Mouse (Mus musculus) CD8-positive naive resting alpha-beta T cell, adult 2 months (primary cell): ENCODE measurements around the gene Skil.
"Not testable (repeated sequence)": the region's sequence is repeated elsewhere in the genome, so short reads cannot be mapped to it uniquely, and the experiment has no call there.

Experiments
- DNase-seq, 2 experiments: peaks; one replicate each; pipeline ENCODE4 v3.0.0; 2022; ENCODE audit warnings: low read depth in 2 of 2, low spot score in 2 of 2

Gene Skil

DNA sequence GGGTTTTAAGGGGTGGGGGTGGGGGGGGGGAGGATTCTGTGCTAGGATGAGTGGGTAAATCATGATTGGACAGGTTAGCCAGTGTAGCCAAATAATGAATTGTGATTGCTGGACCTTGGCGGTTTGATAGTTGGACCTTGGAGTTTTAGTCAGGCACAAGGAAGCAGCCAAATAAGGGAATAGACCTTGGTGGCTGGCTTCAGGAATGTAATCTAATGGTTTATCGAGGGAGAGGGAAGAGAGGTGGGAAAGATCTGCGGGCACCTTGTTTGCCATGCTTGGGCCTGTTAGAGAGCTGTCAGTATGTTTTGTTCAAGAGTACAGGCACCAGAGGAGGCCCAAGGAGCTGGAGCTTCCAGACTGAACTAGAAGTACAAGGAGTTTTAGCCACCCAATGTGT is 32.0 kb downstream of the Skil start:
- no peak for DNase-seq

DNA sequence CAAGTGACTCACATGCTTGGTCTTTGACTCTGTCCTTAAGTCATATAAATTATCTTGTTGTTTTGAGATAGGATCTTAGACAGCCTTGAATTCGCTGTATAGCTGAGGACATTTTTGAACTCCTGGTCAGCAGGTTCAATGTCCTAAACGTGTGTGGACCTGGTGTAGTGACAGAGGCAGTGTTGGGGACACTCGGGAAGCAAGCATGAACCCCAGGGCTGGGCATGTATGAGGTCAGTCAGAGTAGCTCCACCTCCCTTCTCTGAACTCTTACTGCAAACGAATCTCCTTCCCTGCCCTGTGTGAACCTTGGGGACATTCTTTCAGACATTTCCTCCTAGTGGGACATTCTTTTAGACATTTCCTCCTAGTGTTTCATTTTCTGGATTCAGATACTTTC is 34.9 kb downstream of the Skil start:
- DNase-seq = no peak

DNA sequence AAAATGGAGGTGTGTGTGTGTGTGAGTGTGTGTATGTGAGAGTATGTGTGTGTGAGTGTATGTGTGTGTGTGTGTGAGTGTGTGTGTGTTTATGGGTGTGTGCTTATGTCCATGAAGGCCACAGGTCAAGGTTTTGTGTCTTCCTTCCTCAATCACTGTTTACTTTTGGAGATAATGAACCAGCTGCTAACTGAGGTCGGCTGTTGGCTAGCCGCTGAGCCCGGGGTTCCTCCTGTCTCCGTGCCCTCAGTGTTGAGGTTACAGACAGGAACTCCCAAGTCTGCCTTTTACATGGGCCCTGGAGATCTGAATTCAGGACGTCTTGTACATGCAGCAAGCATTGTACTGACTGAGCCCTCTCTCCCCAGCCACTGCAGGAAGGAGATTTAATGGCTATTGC is 38.8 kb downstream of the Skil start:
- DNase-seq = no peak

DNA sequence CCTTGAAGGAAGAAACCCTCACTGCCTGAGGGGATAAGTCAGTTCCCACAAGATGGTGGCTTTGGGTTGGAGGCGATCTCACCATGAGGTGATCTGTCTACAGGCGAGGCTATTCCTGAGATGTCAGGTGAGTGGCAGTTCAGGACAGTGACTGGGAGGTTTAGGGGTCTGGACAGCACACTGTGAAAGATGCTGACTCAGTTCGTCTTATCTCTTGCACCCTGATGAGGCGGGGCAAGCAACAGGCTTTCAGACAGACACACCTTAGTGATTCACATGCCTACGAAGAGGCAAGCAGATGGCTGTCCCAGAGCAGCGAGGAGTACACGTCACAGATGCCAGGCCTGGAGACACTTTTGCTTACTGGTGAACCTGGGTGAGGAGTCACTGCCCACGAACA is 39.4 kb downstream of the Skil start:
- DNase-seq = no peak

DNA sequence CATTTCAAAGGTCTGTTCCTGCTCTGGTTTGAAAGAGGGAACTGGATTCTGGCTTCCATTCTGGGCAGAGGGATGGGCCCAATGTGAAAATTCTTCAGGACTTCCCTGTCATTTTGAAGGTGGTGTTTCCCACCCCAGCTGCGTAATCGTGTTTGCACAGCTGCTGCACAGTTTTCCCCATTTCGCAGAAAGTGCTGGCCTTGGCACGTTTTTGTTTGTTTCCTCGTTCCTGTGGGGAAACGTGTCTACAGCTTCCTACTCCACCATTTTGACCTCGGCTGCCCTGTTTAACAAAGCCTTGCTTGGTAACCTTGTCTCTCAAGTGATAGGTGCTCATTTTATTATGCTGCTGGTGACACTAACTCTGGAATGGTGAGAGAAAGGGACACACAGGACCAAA is 39.8 kb downstream of the Skil start:
- no peak for DNase-seq

DNA sequence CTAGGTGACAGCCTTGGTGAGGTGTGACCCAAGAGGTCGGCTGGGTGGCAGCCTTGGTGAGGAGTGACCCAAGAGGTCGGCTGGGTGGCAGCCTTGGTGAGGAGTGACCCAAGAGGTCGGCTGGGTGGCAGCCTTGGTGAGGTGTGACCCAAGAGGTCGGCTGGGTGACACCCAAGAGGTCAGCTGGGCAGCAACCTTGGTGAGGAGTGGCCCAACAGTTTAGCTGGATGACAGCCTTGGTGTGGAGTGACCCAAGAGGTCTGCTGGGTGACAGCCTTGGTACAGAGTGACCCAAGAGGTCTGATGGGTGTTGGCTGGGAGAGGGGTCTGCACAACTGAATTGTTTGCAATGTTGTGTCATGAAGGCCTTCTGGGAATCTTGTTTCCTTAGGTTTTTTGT is 41.7 kb downstream of the Skil start:
- not testable (repeated sequence) for DNase-seq

DNA sequence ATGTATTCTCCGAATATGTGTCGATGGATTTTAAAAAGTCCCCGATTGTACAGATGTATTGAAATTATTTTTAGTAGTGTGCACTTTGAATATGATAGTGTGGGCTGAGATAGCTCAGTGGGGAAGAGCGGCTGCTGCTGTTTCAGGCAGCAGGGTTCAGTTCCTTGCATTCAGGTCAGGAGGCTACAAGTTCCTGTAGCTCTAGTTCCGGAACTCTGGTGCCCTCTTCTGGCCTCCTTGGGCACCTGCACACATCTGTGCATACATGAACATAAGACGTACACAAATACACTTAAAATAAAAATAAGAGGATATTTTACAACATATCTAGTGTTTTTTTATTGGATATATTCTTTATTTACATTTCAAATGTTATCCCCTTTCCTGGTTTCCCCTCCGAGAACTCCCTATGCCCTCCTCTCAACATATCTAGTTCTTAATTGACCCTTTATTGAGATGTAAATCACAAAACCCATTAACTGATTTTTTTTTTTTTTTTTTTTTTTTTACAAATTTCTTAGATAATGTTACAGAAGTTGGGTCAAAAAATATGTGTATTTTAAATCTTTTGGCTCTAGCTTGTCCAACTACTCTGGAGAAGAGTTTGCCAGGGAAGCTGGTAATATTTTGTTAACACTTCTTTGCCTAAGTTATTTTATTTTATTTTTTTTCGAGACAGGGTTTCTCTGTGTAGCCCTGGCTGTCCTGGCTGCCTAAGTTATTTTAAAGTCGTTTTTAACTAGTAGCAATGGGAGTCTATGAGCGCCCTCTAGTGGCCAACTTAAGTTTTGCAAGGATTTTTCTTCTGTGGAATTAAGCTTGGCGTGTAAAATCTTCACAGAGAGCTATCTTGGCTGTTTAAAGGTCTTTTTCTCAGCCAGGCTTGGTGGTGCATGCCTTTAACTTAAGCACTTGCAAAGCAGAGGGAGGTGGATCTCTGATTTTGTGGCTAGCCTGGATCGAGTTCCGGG is 43.9 kb downstream of the Skil start:
- peak; percentile 73 to 75 for DNase-seq

DNA sequence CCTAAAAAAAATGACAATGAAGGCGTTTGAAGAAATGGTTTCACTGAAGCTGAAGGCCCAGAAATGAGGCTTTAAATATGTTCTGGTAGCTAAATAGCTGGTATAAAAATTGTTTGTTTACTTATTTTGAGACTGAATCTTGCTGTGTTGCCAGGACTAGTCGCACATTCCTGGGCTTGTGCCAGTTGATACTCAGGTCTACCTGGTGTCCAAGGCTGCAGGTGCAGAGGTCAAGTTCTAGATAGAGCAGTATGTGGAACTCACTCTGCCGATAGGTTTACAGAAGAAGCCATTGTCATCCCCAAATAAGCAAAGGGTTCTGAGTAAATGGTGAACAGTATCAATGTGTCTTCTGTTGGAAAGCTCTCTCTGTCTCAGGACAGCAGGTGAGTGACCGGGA is 46.8 kb downstream of the Skil start:
- no peak for DNase-seq

DNA sequence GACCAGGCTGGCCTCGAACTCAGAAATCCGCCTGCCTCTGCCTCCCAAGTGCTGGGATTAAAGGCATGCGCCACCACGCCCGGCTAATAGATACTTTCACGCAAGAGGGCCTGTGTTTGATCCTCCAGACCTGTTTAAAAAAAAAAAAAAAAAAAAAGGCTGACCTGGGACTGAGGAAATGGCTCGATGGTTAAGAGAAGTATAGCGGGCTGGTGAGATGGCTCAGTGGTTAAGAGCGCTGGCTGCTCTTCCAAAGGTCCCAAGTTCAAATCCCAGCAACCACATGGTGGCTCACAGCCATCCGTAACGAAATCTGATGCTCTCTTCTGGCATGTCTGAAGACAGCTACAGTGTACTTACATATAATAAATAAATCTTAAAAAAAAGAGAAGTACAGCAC is 50.4 kb downstream of the Skil start:
- not testable (repeated sequence) for DNase-seq

DNA sequence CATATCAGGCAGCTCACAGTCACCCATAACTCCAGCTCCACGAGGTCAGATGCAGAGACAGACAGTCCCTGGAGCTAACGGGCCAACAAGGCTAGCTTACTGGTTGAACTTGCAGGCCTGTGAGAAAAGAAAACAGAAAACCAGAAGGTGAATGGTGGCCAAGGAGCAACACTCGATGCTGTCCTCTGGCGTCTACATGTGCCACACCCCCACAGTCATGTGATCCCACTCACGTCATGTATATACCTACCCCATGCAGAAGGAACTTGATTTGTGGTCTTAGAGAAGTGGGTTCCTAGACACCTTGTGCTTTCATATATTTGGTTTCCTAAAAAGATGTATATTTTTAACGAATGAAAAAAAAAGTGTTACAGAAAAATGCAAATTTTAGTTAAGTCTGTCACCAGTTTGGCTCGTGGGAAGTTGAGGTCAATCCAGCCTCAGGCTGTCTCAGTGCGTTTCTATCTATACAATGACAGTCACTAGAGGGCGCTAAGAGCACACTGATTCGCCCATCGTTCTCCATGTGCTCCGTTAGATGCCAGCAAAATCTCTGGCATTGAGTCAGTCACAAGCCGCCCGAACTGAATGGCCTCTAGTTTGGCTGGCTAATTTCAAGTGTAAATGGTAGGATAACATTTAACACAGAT is 50.9 kb downstream of the Skil start:
- peak; percentile 28 to 45 for DNase-seq

DNA sequence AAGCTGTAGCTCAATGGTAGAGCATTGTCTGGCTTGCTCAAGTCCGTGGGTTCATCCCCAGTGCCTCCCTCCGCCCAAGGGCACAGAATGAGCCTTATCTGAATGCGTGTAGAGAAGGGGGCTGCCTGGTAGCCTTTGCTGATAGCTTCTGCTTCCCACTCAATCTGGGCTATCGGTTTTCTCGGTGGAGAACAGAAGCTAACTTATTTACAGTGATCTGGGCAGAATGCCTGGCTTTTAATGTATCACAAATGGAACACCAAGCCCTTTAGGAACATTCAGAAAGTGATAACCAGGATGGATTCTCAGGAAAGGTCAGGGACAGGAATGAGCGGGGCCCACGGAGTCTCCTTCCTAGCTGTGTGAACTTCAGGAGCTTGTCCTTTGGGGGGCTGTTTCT is 53.7 kb downstream of the Skil start:
- DNase-seq = no peak

DNA sequence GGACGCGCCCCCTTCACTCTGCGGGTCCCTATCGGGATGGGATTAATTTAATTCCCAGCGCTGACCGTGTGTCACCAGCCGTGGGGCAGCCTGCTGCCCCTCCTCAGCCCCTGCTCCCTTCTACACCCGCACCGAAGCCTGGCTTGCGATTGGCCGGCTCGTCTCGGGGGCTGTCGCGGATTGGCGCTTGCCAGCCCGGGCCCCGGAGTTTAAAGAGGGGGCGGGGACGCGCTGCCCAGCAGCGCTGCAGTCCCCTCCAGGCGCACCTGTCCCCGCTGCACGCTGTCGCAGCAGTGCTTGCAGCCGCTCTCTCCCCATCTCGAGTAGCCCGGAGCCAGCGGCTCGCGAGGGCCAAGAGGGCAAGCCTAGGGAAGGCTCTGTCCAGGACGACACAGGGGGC is 54.8 kb downstream of the Skil start, which contains the start of gene Cldn11:
Gene Cldn11 (plus strand): TSS at position 215 of the 400 bp plus-strand sequence.
- no peak for DNase-seq

DNA sequence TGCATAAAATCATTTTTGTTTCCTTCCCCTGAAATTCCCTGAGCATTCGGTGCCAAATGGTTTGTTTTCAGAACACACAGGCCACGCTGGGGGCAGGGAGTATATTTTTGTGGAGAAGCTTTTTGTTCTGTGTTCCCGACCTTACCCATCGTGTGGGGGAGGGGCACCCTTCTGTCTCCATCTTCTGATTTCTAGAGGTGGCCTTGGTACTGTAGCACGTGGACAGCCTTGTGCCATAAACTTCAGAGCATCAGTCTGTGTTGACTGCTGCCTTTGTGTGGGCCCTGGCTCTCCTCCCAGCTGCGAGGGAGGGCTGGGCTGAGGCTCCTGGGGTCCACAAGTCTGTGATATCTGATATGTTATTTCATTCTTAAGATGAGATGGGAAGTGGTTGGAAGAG is 57.2 kb downstream of the Skil start:
- DNase-seq = no peak

DNA sequence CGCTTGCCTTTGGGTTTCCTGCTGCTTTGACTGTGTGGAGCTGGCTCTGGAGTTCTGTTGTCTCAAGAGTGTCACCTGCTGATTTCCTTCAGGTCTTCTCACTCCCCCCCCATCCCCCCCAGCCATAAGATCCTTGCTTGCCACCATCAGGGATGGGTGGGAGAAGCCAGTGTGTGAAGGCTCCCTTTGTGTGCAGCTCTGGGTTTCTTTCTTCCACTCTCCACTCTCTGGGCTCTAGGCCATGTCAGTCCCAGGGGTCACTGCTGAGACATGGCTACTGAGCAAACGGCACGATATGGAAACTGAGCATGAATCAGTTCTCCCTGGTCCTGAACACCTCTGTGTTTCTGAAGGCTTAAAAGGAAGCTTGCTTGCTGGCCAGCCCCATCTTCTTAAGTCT is 61.3 kb downstream of the Skil start:
- DNase-seq = no peak

DNA sequence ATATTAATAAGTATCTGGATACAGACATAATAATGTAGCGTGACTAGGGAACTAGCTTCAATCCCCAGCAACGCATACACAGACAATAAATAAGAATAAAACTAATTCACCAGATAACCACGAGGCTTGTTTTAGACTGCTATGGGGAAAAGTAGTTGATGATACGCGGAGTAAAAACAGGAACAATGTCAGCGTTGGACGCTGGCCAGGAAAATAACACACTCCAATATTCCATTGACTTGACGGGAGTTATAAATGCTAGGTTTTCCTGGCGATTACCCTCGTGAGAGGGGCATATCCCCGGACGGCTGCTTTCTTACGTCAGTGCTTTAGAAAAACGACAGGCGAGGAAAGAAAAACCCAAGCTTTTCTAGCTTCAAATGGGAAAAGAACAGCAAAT is 62.9 kb downstream of the Skil start:
- DNase-seq = no peak

DNA sequence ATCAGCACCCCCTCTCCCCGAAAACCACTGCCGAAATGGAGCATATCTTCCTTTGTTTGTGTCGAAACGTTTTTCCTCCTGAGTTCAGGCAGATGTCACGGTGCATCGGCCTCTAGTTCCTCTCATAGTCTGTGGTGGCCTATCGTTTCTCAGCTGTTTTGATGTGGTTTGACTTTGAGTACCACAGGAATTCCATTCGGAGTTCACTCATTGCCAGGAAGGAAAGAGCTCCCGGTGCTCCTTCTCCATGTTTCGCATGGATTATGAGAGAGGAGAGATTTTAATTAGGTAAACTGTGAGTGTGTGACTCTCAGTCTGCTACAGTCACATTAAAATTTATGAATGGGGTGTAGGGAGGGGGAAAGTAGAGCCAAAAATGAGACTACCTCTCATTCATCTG is 65.2 kb downstream of the Skil start:
- DNase-seq = no peak

DNA sequence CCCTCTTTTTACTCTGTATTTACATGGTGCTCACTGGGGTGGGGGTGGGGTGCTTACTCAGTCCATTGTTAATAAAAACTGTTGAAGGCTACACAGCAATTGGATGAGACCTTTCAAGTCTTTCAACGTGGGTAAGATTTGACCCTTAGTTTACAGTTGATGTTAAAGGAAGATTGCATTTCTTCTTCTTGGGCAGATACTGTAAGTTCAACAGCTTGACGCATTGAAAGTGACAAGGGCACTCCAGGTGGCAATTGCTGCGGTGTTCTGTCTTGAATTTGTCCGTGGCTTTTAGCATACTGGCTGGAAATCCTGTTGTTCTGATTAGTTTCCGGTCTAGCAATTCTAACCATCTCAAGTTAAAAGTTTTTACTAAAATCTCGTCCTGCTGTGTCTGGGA is 66.5 kb downstream of the Skil start:
- DNase-seq = no peak

DNA sequence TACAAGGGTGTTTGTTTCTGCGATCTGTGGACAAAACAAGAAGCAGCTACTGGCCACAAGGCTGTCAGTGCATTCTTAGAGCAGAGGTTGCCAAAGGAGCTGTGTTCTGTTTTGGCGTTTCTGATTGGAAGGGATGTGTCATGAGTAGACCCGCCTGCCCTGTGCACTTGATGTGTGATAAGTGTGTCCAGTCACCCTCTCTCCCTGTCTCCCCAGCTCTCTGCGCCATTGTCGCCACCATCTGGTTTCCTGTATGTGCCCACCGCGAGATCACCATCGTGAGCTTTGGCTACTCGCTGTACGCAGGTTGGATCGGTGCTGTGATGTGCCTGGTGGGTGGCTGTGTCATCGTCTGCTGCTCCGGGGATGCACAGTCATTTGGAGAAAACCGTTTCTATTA is 68.0 kb downstream of the Skil start:
- no peak for DNase-seq

DNA sequence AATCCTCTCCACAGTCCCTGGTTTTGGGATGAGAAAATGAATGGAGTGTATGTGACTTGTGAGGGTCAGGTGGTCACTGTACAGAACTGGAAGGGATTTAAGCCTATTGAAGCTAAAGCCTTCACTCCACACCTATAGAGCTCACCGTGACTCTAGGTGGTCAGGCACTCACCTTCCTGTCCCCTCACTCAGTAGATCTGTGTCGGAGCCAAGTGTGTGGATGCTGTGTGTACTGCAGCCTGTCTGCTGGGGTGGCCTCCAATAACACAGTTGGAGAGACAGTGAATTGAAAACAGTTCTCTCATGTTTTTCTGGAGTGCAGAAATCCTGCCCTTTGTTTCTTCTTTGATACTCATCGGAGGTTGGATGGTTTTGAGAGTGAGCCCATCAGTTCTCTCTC is 70.9 kb downstream of the Skil start:
- no peak for DNase-seq

DNA sequence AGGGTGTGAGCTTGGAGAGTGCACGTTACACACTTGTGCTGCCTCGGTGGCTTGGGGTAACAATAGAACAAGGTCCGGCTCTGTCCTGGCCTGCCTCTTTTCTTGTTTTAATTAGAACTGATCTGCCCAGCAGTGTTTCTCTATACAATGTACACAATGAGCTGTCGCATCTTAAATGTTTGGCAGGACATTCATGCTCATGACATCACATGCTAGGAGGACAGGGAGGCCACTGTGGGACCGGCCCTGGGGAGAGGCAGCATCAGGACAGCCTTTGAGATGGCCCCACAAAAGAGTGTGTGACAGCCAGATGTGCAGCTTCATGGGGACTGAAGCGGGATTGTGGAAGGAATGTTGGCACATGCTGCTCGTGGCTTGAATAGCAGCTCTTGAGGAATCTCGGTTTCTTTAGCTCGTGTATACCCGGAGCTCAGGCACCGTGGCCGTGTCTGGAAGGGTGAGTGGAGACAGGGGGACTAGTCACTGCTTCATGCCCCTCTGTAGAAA is 71.6 kb downstream of the Skil start:
- DNase-seq = no peak
